Mouse (Mus musculus): ENCODE data around the gene Dysf. TPM values are rescaled to one million over a fixed set of nuclear protein-coding genes. Genes with fewer than 3 reads are reported as not detected.

Dysf gene
- total RNA-seq, 2 experiments from 2014 or later = not detected

DNA sequence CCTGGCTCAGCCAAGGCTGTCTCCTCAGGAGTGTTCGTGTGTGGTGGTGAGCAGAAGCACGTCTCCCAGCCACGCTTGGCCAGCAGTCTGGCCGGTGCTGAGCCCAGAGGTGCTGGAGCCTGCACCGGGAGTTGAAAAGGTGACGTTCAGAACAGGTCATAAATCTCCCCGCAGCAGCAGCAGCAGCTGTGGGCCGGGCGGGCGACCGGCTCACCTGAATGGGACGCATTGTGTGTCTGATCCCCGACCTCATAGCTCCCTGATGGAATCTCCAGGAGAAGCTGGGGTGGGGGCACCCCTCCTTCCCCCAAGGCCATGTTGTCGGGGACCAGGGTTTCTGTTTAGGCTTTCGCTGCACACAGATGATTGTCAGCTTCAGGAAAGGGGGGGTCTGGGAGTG is 93.6 kb downstream of the Dysf start:
- ATAC-seq (replicated peaks; ENCODE audit: low FRiP score, low TSS enrichment, poor library complexity, severe bottlenecking) = no peak

DNA sequence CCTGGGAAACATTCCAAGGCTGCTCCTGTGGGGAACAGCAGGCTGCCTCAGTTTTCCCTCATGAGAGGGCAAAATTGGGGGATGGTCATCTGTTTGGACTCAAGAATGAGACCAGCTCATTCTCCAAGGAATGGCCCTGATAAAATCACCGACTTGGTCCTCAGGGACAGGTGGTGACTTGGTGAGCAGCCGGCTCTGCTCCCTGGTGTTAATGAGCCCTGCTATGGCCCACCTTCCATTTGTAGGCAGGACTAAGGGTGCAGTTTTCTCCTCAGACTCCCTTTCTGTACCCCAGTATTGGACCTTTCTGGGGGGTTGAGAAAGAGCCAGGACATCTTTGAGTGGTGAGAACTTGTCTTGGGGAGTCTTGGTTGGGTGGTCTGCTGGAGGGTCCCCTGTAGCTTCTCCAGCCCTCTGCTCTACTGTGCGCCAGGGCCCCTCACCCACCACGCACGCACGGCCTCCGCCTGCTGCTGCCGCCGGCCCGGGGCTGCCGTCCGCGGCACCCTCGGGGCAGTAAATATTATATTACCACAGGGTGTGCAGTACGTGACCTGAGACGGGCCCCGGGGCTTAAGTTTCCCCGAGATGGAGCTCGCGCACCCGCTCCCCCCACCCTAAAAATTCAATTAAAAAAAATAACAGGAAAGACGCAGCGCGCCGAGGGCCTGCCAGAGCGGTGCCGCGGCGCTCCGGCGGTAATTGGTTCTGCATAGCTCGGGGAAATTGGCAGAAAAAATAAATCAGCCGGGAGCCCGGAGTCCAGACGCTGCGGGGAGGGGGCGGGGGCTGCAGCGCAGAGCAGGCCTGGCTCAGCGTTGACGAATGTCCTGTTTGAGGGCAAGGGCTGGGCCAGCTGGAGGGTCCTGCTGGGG is 97.0 kb downstream of the Dysf start:
- ATAC-seq (replicated peaks; ENCODE audit: low FRiP score, low TSS enrichment, poor library complexity, severe bottlenecking) = no peak

DNA sequence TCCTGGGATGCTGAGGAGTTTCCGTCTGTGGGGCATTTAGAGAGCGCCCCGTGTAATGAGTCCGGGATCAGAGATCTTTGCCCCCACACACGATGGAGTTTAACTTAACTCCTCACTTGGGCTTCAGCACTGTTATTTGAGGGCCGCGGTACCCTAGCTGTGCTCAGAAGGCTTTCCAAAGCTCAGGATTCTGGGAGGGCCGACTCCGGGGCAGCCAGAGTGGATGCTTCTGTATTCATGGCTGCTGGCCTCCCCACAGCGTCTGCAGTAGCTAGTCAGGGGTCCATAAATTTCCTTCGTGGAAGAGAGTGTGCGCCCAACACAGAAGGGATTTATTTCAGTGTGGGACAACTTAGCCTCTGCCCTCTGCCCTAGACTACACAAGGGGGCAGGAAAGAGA is 97.7 kb downstream of the Dysf start:
- ATAC-seq (replicated peaks; ENCODE audit: low FRiP score, low TSS enrichment, poor library complexity, severe bottlenecking) = no peak

DNA sequence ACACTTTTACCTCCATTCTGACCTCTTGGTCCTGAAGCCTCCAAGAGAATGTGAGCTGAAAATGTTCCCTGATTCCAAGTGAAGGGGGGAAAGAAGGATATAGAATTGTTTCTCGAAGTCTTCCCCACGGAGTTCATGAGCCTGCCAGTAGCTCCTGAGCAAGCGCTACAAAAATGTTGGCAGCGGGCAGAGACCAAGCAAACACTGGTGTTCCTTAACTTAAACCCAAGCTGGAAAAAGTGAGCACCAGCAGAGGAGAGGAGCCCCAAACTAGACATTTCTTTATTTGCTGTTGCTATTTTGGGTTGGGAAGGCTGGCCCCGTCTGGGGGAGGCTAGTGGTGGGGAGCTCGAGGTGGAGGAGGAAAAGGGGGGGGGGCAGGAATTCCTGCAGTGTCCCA is 102.0 kb downstream of the Dysf start:
- ATAC-seq (replicated peaks; ENCODE audit: low FRiP score, low TSS enrichment, poor library complexity, severe bottlenecking) = no peak

DNA sequence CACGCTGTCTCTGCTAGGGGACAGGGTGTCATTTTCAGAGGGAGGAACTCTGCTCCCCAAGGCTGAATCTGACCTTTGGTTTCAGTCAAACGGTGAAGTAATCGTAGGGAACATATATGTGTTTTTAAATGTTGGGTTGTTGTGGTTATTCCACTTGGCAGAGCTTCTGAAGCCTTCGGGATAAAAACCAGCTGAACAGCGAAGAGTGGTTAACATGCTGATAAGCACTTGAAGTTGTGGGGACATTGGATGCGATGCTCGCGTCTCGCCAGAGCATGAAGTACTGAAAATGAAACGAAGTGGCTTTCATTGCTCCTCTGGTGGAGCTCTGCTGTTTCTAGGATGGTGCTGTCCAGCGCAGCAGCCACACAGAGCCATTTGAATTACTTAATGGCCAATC is 102.7 kb downstream of the Dysf start:
- no peak for ATAC-seq (replicated peaks; ENCODE audit: low FRiP score, low TSS enrichment, poor library complexity, severe bottlenecking)

DNA sequence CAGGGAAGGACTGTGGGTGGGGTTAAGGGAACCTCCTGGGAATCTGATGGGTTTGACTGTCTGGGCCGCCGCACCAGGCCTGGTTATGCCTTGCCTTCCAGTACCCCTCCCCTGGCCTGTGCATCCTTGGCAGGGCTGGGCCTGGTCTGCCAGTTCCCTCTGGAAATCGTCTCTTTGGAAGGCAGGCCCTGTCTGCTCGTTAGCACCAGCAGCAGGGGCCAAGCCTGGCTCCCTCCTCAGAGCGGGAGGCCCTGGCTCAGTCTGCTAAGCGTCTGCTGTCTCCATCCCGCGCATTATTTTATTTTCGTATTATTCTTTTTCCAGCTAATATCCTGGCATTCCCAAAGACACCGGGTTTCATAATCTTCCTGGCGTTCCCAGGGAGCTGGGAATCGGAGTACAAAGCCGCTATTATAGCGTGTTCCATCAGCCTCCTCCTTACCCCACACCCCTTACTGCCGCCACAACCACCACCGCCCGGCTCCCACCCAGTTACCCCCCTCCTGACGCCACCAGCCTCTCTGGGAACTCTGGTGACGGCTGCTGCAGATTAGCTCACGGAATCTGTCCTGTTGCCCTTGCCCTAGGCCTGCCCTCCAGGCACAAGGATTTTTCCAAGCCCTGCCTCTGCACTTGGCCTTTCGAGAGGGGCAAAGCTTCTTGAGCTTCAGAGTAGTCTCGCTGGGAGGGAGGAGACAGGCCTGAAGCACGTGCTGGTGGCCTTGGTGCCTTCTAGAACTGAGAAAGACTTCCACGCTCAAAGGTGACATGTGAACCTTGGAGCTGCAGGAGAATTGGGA is 111.5 kb downstream of the Dysf start:
- ATAC-seq (replicated peaks; ENCODE audit: low FRiP score, low TSS enrichment, poor library complexity, severe bottlenecking) = no peak

- no peak for ATAC-seq (replicated peaks; ENCODE audit: low FRiP score, low TSS enrichment, poor library complexity, severe bottlenecking)
These were observed 116.2 kb downstream of the Dysf start for GRCm38 (mm10) chr6:84124609-84125008.

GRCm38 (mm10) chr6:84125101-84125500 is 116.7 kb downstream of the Dysf start:
- ATAC-seq (replicated peaks; ENCODE audit: low FRiP score, low TSS enrichment, poor library complexity, severe bottlenecking) = no peak

DNA sequence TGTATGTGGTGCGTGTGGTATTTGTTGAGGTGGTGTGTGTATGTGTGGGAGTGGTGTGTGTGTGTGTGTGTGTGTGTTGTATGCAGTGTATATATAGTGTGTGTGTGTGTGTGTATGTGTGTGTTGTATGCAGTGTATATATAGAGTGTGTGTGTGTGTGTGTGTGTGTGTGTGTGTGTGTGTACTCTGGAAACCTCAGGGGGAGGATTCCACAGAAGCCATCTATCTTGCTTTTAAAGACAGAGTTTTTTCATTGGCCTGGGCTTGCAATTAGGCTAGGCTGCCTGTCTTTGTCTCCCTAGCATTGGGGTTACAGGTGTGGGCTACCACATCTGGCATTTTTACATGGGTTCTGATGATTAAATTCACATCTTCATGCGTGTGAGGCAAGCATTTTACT is 119.8 kb downstream of the Dysf start:
- ATAC-seq (replicated peaks; ENCODE audit: low FRiP score, low TSS enrichment, poor library complexity, severe bottlenecking) = no peak

DNA sequence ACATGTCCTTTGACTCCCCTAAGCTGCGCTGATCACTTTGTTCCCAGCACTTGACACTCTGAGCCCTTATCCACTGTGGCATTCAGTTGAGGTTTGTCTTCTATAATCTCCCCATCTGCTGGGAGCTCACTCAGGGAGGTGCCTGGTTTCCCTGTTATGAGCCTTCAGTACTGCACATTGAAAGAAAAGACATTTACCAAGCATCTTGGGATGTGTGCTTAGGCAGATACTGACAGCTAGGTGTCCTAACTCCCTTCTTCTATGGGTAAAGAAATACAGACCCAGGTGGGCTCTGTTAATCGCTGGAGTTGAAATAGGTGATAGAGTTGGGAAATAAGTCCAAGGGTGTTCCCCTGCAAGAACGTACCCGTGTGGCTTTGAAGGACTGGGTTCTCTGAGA is 122.5 kb downstream of the Dysf start:
- ATAC-seq (replicated peaks; ENCODE audit: low FRiP score, low TSS enrichment, poor library complexity, severe bottlenecking) = no peak

GRCm38 (mm10) chr6:84131539-84131938 is 123.1 kb downstream of the Dysf start:
- no peak for ATAC-seq (replicated peaks; ENCODE audit: low FRiP score, low TSS enrichment, poor library complexity, severe bottlenecking)

DNA sequence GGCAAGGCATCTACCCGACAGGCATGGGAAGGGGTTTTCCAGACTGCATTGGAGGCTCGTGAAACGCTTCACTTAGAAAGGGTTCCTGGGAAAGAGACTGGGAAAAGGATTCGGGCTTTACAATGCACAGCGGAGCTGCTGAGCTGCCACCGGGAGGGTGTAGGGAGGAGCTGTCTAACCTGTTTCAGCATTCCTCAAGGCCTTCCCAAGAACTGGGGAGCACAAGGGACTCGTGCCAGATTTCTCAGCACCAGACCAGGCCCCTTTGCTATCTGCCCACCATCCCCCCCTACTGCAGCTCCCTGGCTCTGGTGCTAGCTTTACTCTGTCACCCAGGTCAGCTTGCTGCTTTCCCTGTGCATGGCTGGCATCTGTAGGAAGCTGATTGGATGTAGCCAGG is 124.7 kb downstream of the Dysf start:
- no peak for ATAC-seq (replicated peaks; ENCODE audit: low FRiP score, low TSS enrichment, poor library complexity, severe bottlenecking)

DNA sequence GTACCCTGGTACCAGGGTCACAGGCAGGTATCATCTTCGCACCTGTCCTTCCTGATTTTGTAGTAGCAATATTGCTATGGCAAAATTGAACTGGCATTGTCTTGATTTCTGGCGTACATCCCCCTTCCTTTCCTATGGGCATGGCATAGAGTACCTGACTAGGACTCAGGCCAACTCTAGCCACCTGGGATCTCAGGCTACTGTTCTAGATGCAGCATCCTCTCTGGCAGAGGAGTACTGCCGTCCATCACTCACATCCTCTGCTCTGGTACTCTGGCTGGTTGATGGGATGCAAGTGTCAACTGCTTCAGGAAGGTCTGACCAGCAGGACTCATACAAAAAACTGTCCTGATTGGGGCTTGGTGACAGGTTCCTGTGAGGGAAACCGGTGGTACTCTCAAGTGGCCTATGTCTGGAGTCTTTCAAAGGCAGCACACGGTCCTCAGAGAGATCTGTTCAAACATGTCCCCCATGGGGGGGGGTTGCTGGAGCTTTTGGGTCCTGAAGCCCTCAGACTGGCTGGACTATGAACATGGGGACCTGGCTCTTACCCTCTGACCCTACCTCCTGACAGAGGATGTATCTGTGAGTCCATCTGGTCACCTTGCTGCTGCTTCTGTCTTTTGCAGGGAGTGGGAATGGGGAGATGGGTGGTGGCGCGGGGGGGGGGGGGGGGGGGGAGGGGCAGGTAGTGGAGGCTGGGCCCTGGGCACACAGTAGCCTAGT is 125.8 kb downstream of the Dysf start:
- no peak for ATAC-seq (replicated peaks; ENCODE audit: low FRiP score, low TSS enrichment, poor library complexity, severe bottlenecking)

GRCm38 (mm10) chr6:84134722-84135394 is 126.5 kb downstream of the Dysf start:
- ATAC-seq (replicated peaks; ENCODE audit: low FRiP score, low TSS enrichment, poor library complexity, severe bottlenecking) = no peak

- no peak for ATAC-seq (replicated peaks; ENCODE audit: low FRiP score, low TSS enrichment, poor library complexity, severe bottlenecking)
These were observed 127.3 kb downstream of the Dysf start for GRCm38 (mm10) chr6:84135709-84136108.

DNA sequence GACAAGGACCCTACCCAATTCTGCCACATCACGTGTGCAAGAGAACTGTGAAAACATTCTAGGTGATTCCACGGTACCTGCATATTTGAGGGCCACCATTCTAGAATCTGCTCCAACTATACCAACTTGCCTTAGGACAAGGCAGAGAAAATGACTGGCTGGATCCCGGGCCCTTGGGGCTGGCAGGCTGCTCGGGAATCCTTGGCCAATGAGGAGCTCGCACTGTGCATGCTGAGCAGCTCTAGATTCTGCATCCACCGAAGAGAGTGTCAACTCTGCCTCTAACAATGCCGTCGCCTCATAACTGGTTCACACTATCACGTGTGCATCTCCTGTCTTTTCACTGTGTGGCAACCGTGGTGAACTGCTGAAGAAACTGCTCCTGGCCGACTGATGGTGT is 128.0 kb downstream of the Dysf start:
- no peak for ATAC-seq (replicated peaks; ENCODE audit: low FRiP score, low TSS enrichment, poor library complexity, severe bottlenecking)

DNA sequence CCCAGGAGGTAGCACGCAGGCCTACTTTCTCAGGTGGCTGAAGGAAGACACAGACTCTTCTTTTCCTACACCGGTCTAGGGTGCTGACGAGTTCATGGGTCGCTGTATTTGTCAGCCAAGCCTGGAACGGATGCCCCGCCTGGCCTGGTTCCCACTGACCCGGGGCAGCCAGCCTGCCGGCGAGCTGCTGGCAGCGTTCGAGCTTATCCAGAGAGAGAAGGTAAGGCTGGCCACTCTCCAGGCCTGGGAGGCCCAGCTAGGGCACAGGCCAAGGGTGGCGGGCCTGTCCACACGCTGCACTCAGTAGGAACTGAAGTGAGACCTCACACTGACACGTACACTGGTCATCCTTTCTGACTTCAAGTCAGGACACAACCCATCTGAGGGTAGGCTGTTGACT is 131.5 kb downstream of the Dysf start:
- no peak for ATAC-seq (replicated peaks; ENCODE audit: low FRiP score, low TSS enrichment, poor library complexity, severe bottlenecking)

GRCm38 (mm10) chr6:84142481-84142880 is 134.1 kb downstream of the Dysf start:
- ATAC-seq (replicated peaks; ENCODE audit: low FRiP score, low TSS enrichment, poor library complexity, severe bottlenecking) = no peak

DNA sequence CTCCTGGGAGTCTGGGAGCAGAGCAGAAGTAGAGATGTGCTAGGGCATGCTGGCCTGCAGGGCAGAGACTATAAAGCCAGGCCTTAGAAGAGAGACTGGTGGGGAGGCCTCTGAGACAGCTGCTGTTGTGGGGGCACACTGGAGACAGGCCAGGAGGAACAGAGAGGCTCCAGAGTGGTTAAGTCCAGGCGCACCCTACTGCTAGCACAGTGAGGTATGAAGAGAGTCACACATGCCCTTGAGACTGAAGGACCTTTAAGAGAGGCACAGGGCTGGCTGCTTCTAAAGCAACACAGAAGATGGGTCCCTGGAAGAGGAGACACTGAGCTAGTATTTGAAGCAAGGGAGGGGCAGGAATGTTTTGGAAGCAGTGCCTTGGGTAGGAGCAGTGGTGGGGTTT is 134.9 kb downstream of the Dysf start:
- no peak for ATAC-seq (replicated peaks; ENCODE audit: low FRiP score, low TSS enrichment, poor library complexity, severe bottlenecking)

- ATAC-seq (replicated peaks; ENCODE audit: low FRiP score, low TSS enrichment, poor library complexity, severe bottlenecking) = no peak
These were observed 136.0 kb downstream of the Dysf start for GRCm38 (mm10) chr6:84144393-84144792.
